Mouse (Mus musculus): Measurements from ENCODE around the gene Slc25a48. TPM values are rescaled to one million over a fixed set of nuclear protein-coding genes. Genes with fewer than 3 reads are reported as not detected.

Gene Slc25a48
- 0.07 TPM in 1 of 2 replicates, not detected in the other for polyA plus RNA-seq (2014; fragmentation: Nextera tagmentation; extraction: Ambion mirVana)

GRCm38 (mm10) chr13:56438211-56439075 is at the start of gene Slc25a48:
Gene Slc25a48 (plus strand): TSS chr13:56438355.
- peak within 1 kb of the TSS; percentile 1; the same call in 1 of the 2 replicates for H3K9ac ChIP-seq (ENCODE audit: low read length)
- peak; percentile 64 for DNase-seq (ENCODE audit: low spot score)
- peak within 1 kb of the TSS; percentile 27 for H3K4me3 ChIP-seq (ENCODE audit: low read depth, low read length)
- no peaks in the 10 kb centered on the region for H3K9me3 ChIP-seq (ENCODE audit: control insufficient read depth, low read length)
- peak within 1 kb of the TSS; percentile 78 for H3K4me2 ChIP-seq (ENCODE audit: low read depth, severe bottlenecking)
- 0 out of 2 replicates have a peak, but pooled peaks have one; percentile 17 for ATAC-seq (ENCODE audit: insufficient number of reproducible peaks, low FRiP score, low TSS enrichment, low read depth)
- H3K27me3 ChIP-seq (ENCODE audit: control insufficient read depth, insufficient read depth, low read length), result peaks cover 50% of the 10 kb centered on the region
- no peaks in the 10 kb centered on the region for H3K36me3 ChIP-seq (ENCODE audit: control insufficient read depth, insufficient read depth, low read length)
- H3K27ac ChIP-seq (replicated peaks; ENCODE audit: low read depth, low read length), result no peak within 1 kb of the TSS
- WGBS, result 3% methylated on average over 51 of the region's 51 CpGs
- 0 out of 2 replicates have a peak, but pooled peaks cover 8% of the 10 kb centered on the region for H3K4me1 ChIP-seq (ENCODE audit: control insufficient read depth, insufficient read depth, low read length)

DNA sequence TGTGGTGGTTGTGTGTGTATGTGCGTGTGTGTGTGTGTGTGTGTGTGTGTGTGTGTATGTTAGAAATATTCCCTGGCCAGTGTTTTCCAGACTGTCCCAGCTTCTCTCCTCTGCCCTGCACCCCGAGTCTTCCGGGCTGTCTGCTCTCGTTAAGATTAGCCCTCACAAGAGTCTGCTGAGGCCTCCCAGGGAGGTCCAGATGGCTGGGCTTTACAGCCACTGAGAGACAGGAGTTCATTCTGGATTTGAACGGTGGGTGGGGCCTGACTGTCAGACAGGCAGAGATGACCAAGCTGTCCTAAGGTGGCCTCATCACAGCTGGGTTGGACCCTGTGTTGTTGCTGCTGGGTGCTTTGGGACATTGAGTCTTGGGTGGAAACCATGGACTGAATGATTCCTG is 40.6 kb upstream of the Slc25a48 start:
- DNase-seq (ENCODE audit: low spot score), result no peak
- ATAC-seq (ENCODE audit: insufficient number of reproducible peaks, low FRiP score, low TSS enrichment, low read depth), result no peak
- no peak overlapping the region for H3K27ac ChIP-seq (replicated peaks; ENCODE audit: low read depth, low read length)
- no peak overlapping the region for H3K9ac ChIP-seq (ENCODE audit: low read length)
- H3K4me3 ChIP-seq (ENCODE audit: low read depth, low read length), result no peak overlapping the region
- H3K4me1 ChIP-seq (ENCODE audit: control insufficient read depth, insufficient read depth, low read length), result no peaks in the 10 kb centered on the region
- H3K36me3 ChIP-seq (ENCODE audit: control insufficient read depth, insufficient read depth, low read length), result no peaks in the 10 kb centered on the region
- WGBS, result 35% methylated on average over 5 of the region's 5 CpGs
- no peaks in the 10 kb centered on the region for H3K27me3 ChIP-seq (ENCODE audit: control insufficient read depth, insufficient read depth, low read length)
- H3K9me3 ChIP-seq (ENCODE audit: control insufficient read depth, low read length), result no peaks in the 10 kb centered on the region
- no peak overlapping the region for H3K4me2 ChIP-seq (ENCODE audit: low read depth, severe bottlenecking)

- H3K4me1 ChIP-seq (ENCODE audit: control insufficient read depth, insufficient read depth, low read length), result peaks cover 7% of the 10 kb centered on the region
- no peak overlapping the region for H3K4me3 ChIP-seq (ENCODE audit: low read depth, low read length)
- DNase-seq (ENCODE audit: low spot score) (no peak), ATAC-seq (ENCODE audit: insufficient number of reproducible peaks, low FRiP score, low TSS enrichment, low read depth) (no peak)
- no peaks in the 10 kb centered on the region for H3K9me3 ChIP-seq (ENCODE audit: control insufficient read depth, low read length)
- no peak overlapping the region for H3K9ac ChIP-seq (ENCODE audit: low read length)
- no peak overlapping the region for H3K27ac ChIP-seq (replicated peaks; ENCODE audit: low read depth, low read length)
- WGBS, result 81% methylated on average over 4 of the region's 4 CpGs
- H3K27me3 ChIP-seq (ENCODE audit: control insufficient read depth, insufficient read depth, low read length), result no peaks in the 10 kb centered on the region
- H3K36me3 ChIP-seq (ENCODE audit: control insufficient read depth, insufficient read depth, low read length), result no peaks in the 10 kb centered on the region
- H3K4me2 ChIP-seq (ENCODE audit: low read depth, severe bottlenecking), result no peak overlapping the region
These were observed 37.0 kb upstream of the Slc25a48 start for GRCm38 (mm10) chr13:56401186-56401585.

- DNase-seq (ENCODE audit: low spot score), result peak; percentile 44
- Histone ChIP-seq H3K27ac (replicated peaks; ENCODE audit: low read depth, low read length) (no peak overlapping the region), H3K4me1 (ENCODE audit: control insufficient read depth, insufficient read depth, low read length) (peaks cover 7% of the 10 kb centered on the region), H3K27me3 (ENCODE audit: control insufficient read depth, insufficient read depth, low read length) (no peaks in the 10 kb centered on the region), H3K4me3 (ENCODE audit: low read depth, low read length) (no peak overlapping the region), H3K9me3 (ENCODE audit: control insufficient read depth, low read length) (no peaks in the 10 kb centered on the region), H3K36me3 (ENCODE audit: control insufficient read depth, insufficient read depth, low read length) (no peaks in the 10 kb centered on the region), H3K9ac (ENCODE audit: low read length) (no peak overlapping the region), H3K4me2 (ENCODE audit: low read depth, severe bottlenecking) (no peak overlapping the region)
- 54% methylated on average over 8 of the region's 8 CpGs for WGBS
- ATAC-seq (ENCODE audit: insufficient number of reproducible peaks, low FRiP score, low TSS enrichment, low read depth), result no peak
These were observed 34.6 kb upstream of the Slc25a48 start for GRCm38 (mm10) chr13:56403381-56404086.

DNA sequence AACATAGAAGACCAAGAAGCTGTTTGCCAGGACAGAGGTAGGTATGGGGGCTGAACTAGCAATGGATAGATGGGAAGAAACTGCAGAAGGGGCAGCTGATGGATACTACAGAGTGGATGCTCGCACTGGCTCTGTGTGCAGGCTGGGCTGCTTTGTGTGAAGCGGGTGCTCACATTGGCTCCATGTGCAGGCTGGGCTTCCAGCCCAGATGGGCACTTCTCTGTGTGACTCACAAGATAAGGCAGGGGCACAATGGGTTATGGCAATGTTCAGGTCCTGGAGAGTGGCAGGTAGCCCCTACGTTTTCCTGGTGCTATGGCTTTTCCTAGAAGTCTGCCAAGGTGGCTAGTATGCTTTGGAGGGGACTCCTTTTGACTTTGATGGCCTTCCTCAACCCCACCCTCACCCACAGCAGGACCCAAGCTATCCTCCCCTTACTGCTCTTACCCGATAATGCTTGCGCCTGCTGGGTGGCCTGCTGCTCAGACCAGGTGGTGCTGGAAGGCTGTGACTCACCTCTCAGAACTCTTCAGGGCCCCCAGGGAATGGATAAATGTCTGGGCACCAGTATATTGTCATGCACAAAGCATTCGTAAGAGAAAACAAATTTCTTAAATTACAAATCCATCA is 33.5 kb upstream of the Slc25a48 start:
- DNase-seq (ENCODE audit: low spot score) (no peak), ATAC-seq (ENCODE audit: insufficient number of reproducible peaks, low FRiP score, low TSS enrichment, low read depth) (no peak)
- 72% methylated on average over 6 of the region's 6 CpGs for WGBS
- Histone ChIP-seq H3K9ac (ENCODE audit: low read length) (no peak overlapping the region), H3K4me3 (ENCODE audit: low read depth, low read length) (no peak overlapping the region), H3K9me3 (ENCODE audit: control insufficient read depth, low read length) (no peaks in the 10 kb centered on the region), H3K4me1 (ENCODE audit: control insufficient read depth, insufficient read depth, low read length) (peaks cover 7% of the 10 kb centered on the region), H3K27ac (replicated peaks; ENCODE audit: low read depth, low read length) (no peak overlapping the region), H3K4me2 (ENCODE audit: low read depth, severe bottlenecking) (no peak overlapping the region), H3K27me3 (ENCODE audit: control insufficient read depth, insufficient read depth, low read length) (no peaks in the 10 kb centered on the region), H3K36me3 (ENCODE audit: control insufficient read depth, insufficient read depth, low read length) (no peaks in the 10 kb centered on the region)

GRCm38 (mm10) chr13:56412286-56412873 is 25.8 kb upstream of the Slc25a48 start:
- H3K27ac ChIP-seq (replicated peaks; ENCODE audit: low read depth, low read length), result no peak overlapping the region
- no peaks in the 10 kb centered on the region for H3K9me3 ChIP-seq (ENCODE audit: control insufficient read depth, low read length)
- H3K9ac ChIP-seq (ENCODE audit: low read length), result no peak overlapping the region
- WGBS, result 93% methylated on average over 9 of the region's 9 CpGs
- H3K4me3 ChIP-seq (ENCODE audit: low read depth, low read length), result no peak overlapping the region
- H3K4me2 ChIP-seq (ENCODE audit: low read depth, severe bottlenecking), result no peak overlapping the region
- no peaks in the 10 kb centered on the region for H3K36me3 ChIP-seq (ENCODE audit: control insufficient read depth, insufficient read depth, low read length)
- H3K27me3 ChIP-seq (ENCODE audit: control insufficient read depth, insufficient read depth, low read length), result no peaks in the 10 kb centered on the region
- no peaks in the 10 kb centered on the region for H3K4me1 ChIP-seq (ENCODE audit: control insufficient read depth, insufficient read depth, low read length)
- DNase-seq (ENCODE audit: low spot score) (no peak), ATAC-seq (ENCODE audit: insufficient number of reproducible peaks, low FRiP score, low TSS enrichment, low read depth) (no peak)

DNA sequence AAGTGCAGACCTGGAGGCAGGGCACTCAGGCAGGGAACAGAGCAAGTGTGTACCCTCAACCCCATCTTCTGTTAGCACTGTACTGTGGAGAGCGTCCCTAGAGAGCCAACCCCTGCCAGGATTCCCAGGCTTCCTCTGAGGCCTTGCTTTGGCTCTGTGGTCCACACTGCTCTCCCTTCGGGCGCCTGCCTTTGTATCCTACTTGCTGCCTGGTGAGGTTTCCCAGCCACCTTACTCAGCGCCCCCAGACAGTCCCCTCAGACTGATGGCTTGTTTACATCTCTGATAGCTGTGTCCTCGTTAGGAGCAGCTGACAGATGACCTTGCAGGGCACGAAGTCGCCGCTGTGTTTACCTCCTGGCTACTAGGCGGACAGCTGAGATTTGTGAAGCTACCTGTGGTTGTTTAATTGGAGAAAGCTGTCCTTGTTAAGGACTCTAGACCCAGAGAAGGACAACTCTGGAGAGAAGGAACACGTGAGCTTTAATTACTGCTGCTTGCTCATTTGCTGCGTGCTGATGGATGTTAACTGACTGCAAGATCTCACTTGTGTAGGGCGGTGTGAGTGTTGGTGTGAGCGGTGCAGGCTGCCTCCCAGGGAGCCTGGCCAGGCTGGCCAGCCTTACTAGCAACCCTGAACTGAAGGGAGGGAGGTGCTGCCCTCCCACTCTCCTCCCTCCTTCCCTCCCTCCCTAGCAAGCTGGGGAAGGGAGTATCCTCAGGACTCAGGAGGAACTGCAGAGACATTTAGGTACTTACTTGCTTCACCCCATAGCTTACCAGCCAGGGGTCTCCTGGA is 19.3 kb upstream of the Slc25a48 start:
- H3K4me3 ChIP-seq (ENCODE audit: low read depth, low read length), result no peak overlapping the region
- H3K4me2 ChIP-seq (ENCODE audit: low read depth, severe bottlenecking), result no peak overlapping the region
- no peaks in the 10 kb centered on the region for H3K27me3 ChIP-seq (ENCODE audit: control insufficient read depth, insufficient read depth, low read length)
- no peak for ATAC-seq (ENCODE audit: insufficient number of reproducible peaks, low FRiP score, low TSS enrichment, low read depth)
- no peak overlapping the region for H3K9ac ChIP-seq (ENCODE audit: low read length)
- peaks cover 15% of the 10 kb centered on the region for H3K4me1 ChIP-seq (ENCODE audit: control insufficient read depth, insufficient read depth, low read length)
- H3K36me3 ChIP-seq (ENCODE audit: control insufficient read depth, insufficient read depth, low read length), result no peaks in the 10 kb centered on the region
- no peaks in the 10 kb centered on the region for H3K9me3 ChIP-seq (ENCODE audit: control insufficient read depth, low read length)
- DNase-seq (ENCODE audit: low spot score), result peak; percentile 31
- WGBS, result 12% methylated on average over 13 of the region's 13 CpGs
- no peak overlapping the region for H3K27ac ChIP-seq (replicated peaks; ENCODE audit: low read depth, low read length)
